Mouse (Mus musculus): ENCODE data around the gene Ckmt1. TPM values are rescaled to one million over a fixed set of nuclear protein-coding genes. Genes with fewer than 3 reads are reported as not detected.
A peak's percentile ranks its signal among the peaks of the same experiment; 100 is the strongest.

Ckmt1 gene
- polyA plus RNA-seq (2011; ENCODE audit: insufficient read length, low read depth, missing spikeins) = not detected in 2 replicates

- Histone ChIP-seq H3K4me1 (ENCODE audit: control insufficient read depth, insufficient read depth, low read length) (peaks cover 3% of the 10 kb centered on the region; the same call in 1 of the 2 replicates), H3K27ac (ENCODE audit: insufficient read depth, low read length) (no peak within 1 kb of the TSS), H3K4me3 (ENCODE audit: insufficient read depth, low read length) (no peak within 1 kb of the TSS)
- no peak for TF ChIP-seq POLR2A (IDR thresholded peaks at IDR 0.05; ENCODE audit: low read depth, low read length)
- no peak for TF ChIP-seq CTCF (IDR thresholded peaks at IDR 0.05; ENCODE audit: borderline replicate concordance, insufficient read depth, low read length)
These were observed at the start of gene Ckmt1 for GRCm38 (mm10) chr2:121357494-121357893. Gene Ckmt1, plus strand, starts transcription at chr2:121357714.

- no peaks in the 10 kb centered on the region for H3K4me1 ChIP-seq (ENCODE audit: control insufficient read depth, insufficient read depth, low read length)
- no peak overlapping the region for H3K4me3 ChIP-seq (ENCODE audit: insufficient read depth, low read length)
- TF ChIP-seq POLR2A (IDR thresholded peaks at IDR 0.05; ENCODE audit: low read depth, low read length) (no peak), CTCF (IDR thresholded peaks at IDR 0.05; ENCODE audit: borderline replicate concordance, insufficient read depth, low read length) (no peak)
- H3K27ac ChIP-seq (ENCODE audit: insufficient read depth, low read length) = no peak overlapping the region
These were observed 48.5 kb upstream of the Ckmt1 start for GRCm38 (mm10) chr2:121308997-121309416.

GRCm38 (mm10) chr2:121316278-121316677, 41.2 kb upstream of the Ckmt1 start:
- TF ChIP-seq POLR2A (IDR thresholded peaks at IDR 0.05; ENCODE audit: low read depth, low read length) (no peak), CTCF (IDR thresholded peaks at IDR 0.05; ENCODE audit: borderline replicate concordance, insufficient read depth, low read length) (no peak)
- no peaks in the 10 kb centered on the region for H3K4me1 ChIP-seq (ENCODE audit: control insufficient read depth, insufficient read depth, low read length)
- no peak overlapping the region for H3K27ac ChIP-seq (ENCODE audit: insufficient read depth, low read length)
- H3K4me3 ChIP-seq (ENCODE audit: insufficient read depth, low read length) = no peak overlapping the region

- TF ChIP-seq CTCF (IDR thresholded peaks at IDR 0.05; ENCODE audit: borderline replicate concordance, insufficient read depth, low read length) (no peak), POLR2A (IDR thresholded peaks at IDR 0.05; ENCODE audit: low read depth, low read length) (no peak)
- Histone ChIP-seq H3K4me3 (ENCODE audit: insufficient read depth, low read length) (no peak overlapping the region), H3K4me1 (ENCODE audit: control insufficient read depth, insufficient read depth, low read length) (no peaks in the 10 kb centered on the region), H3K27ac (ENCODE audit: insufficient read depth, low read length) (no peak overlapping the region)
These were observed 34.5 kb upstream of the Ckmt1 start for GRCm38 (mm10) chr2:121323041-121323440.

- Histone ChIP-seq H3K4me1 (ENCODE audit: control insufficient read depth, insufficient read depth, low read length) (no peaks in the 10 kb centered on the region), H3K27ac (ENCODE audit: insufficient read depth, low read length) (no peak overlapping the region), H3K4me3 (ENCODE audit: insufficient read depth, low read length) (no peak overlapping the region)
- TF ChIP-seq CTCF (IDR thresholded peaks at IDR 0.05; ENCODE audit: borderline replicate concordance, insufficient read depth, low read length) (no peak), POLR2A (IDR thresholded peaks at IDR 0.05; ENCODE audit: low read depth, low read length) (no peak)
These were observed 33.6 kb upstream of the Ckmt1 start for GRCm38 (mm10) chr2:121323693-121324470.

- H3K4me1 ChIP-seq (ENCODE audit: control insufficient read depth, insufficient read depth, low read length) = no peaks in the 10 kb centered on the region
- H3K27ac ChIP-seq (ENCODE audit: insufficient read depth, low read length) = no peak overlapping the region
- H3K4me3 ChIP-seq (ENCODE audit: insufficient read depth, low read length) = no peak overlapping the region
- TF ChIP-seq CTCF (IDR thresholded peaks at IDR 0.05; ENCODE audit: borderline replicate concordance, insufficient read depth, low read length) (no peak), POLR2A (IDR thresholded peaks at IDR 0.05; ENCODE audit: low read depth, low read length) (no peak)
These were observed 28.0 kb upstream of the Ckmt1 start for GRCm38 (mm10) chr2:121329492-121329891.

GRCm38 (mm10) chr2:121339057-121339456, 18.5 kb upstream of the Ckmt1 start:
- H3K27ac ChIP-seq (ENCODE audit: insufficient read depth, low read length) = no peak overlapping the region
- no peaks in the 10 kb centered on the region for H3K4me1 ChIP-seq (ENCODE audit: control insufficient read depth, insufficient read depth, low read length)
- H3K4me3 ChIP-seq (ENCODE audit: insufficient read depth, low read length) = no peak overlapping the region
- TF ChIP-seq POLR2A (IDR thresholded peaks at IDR 0.05; ENCODE audit: low read depth, low read length) = no peak
- TF ChIP-seq CTCF (IDR thresholded peaks at IDR 0.05; ENCODE audit: borderline replicate concordance, insufficient read depth, low read length) = no peak

GRCm38 (mm10) chr2:121353156-121353555, 4.4 kb upstream of the Ckmt1 start:
- Histone ChIP-seq H3K4me1 (ENCODE audit: control insufficient read depth, insufficient read depth, low read length) (peaks cover 3% of the 10 kb centered on the region; the same call in 1 of the 2 replicates), H3K27ac (ENCODE audit: insufficient read depth, low read length) (no peak overlapping the region), H3K4me3 (ENCODE audit: insufficient read depth, low read length) (no peak overlapping the region)
- TF ChIP-seq CTCF (IDR thresholded peaks at IDR 0.05; ENCODE audit: borderline replicate concordance, insufficient read depth, low read length) (no peak), POLR2A (IDR thresholded peaks at IDR 0.05; ENCODE audit: low read depth, low read length) (no peak)

- H3K27ac ChIP-seq (ENCODE audit: insufficient read depth, low read length) = no peak overlapping the region
- peaks cover 3% of the 10 kb centered on the region; the same call in 1 of the 2 replicates for H3K4me1 ChIP-seq (ENCODE audit: control insufficient read depth, insufficient read depth, low read length)
- H3K4me3 ChIP-seq (ENCODE audit: insufficient read depth, low read length) = peak overlapping the region; percentile 73
- TF ChIP-seq CTCF (IDR thresholded peaks at IDR 0.05; ENCODE audit: borderline replicate concordance, insufficient read depth, low read length) = no peak
- no peak for TF ChIP-seq POLR2A (IDR thresholded peaks at IDR 0.05; ENCODE audit: low read depth, low read length)
These were observed 3.1 kb upstream of the Ckmt1 start for GRCm38 (mm10) chr2:121354378-121354777.

Measured in embryonic fibroblast, embryonic 13.5 days (primary cell).